Mouse (Mus musculus) kidney, adult 2 months (tissue): ENCODE results near the gene Fndc8.
"Not testable (repeated sequence)": the region's sequence is repeated elsewhere in the genome, so short reads cannot be mapped to it uniquely, and the experiment has no call there.

Experiments
- CTCF ChIP-seq: fragments of 200-500 bp; conservative IDR thresholded peaks from 2 replicates; pipeline ENCODE4 v1.5.1; 2011; ENCODE audit warnings: low read depth, mild to moderate bottlenecking, control low read depth, low read length, moderate library complexity, mixed read lengths; ENCODE audit not compliant: insufficient read depth, insufficient read length
- POLR2A ChIP-seq: fragments of 200-500 bp; IDR thresholded peaks from one replicate; pipeline ENCODE4 v1.6.1; 2011; ENCODE audit warnings: low read depth, low read length, control low read depth

- TF ChIP-seq CTCF, POLR2A: not testable (repeated sequence)
These were observed 39.2 kb downstream of the Fndc8 start for GRCm38 (mm10) chr11:82931161-82931560.
